Mouse (Mus musculus): ENCODE results near the gene Tmem256. TPM values are rescaled to one million over a fixed set of nuclear protein-coding genes. Genes with fewer than 3 reads are reported as not detected.
A peak's percentile ranks its signal among the peaks of the same experiment; 100 is the strongest.

Gene Tmem256
- total and polyA plus RNA-seq, 3 experiments, result 185 to 327 (median 206) TPM

GRCm38 (mm10) chr11:69800392-69801197 lies 37.7 kb upstream of the Tmem256 start:
- in situ Hi-C loops (cut with MboI; ENCODE audit: low pct_ligation_motif_present, low pct_unique_long_range_greater_than_20kb, low sequenced_read_pairs), result loop anchor here (5.0 kb wide), 1 partner anchor 77 kb away; the partner anchor contains the start of gene Tmem95
- Histone ChIP-seq H3K4me3 (replicated peaks in 1 of 3; ENCODE audit: low read depth in 2 of 3, low read length in 2 of 3, poor library complexity in 1 of 3) (peak overlapping the region; percentile 41 to 64 (median 49)), H3K9me3 (replicated peaks; ENCODE audit: low read length) (peaks cover 19% of the 10 kb centered on the region), H3K27me3 (replicated peaks) (peaks cover 43% of the 10 kb centered on the region), H3K4me1 (ENCODE audit: control insufficient read depth in 1 of 2, insufficient read depth in 2 of 2) (peaks cover 12 to 64% of the 10 kb centered on the region in 2 experiments), H3K4me2 (ENCODE audit: insufficient read depth, low read depth, poor library complexity, severe bottlenecking) (no peak overlapping the region), H3K79me2 (replicated peaks; ENCODE audit: control insufficient read depth, extremely low read depth, insufficient read depth, poor library complexity, severe bottlenecking) (no peaks in the 10 kb centered on the region), H3K27ac (ENCODE audit: insufficient read depth, low read depth) (peak overlapping the region; percentile 8; the same call in 1 of the 2 replicates), H3K9ac (ENCODE audit: insufficient read depth, low read depth) (no peak overlapping the region), H3K36me3 (replicated peaks in 1 of 2; ENCODE audit: control insufficient read depth in 1 of 2, insufficient read depth in 1 of 2, low read length in 1 of 2) (no peaks in the 10 kb centered on the region)
- peak; percentile 45 for DNase-seq (ENCODE audit: extremely low read depth)
- dilution Hi-C loops (cut with MboI; ENCODE audit: extremely low pct_ligation_motif_present, extremely low pct_unique_long_range_greater_than_20kb, low sequenced_read_pairs), result no loop called here
- TF ChIP-seq MEF2A (IDR thresholded peaks at IDR 0.05; ENCODE audit: borderline replicate concordance, low read depth, low read length) (no peak), USF1 (IDR thresholded peaks at IDR 0.05; ENCODE audit: low read depth, low read length) (peak; percentile 44), MAX (IDR thresholded peaks at IDR 0.05; ENCODE audit: low read length) (peak; percentile 20; the same call in 1 of the 2 replicates), TCF12 (IDR thresholded peaks at IDR 0.05; ENCODE audit: low read depth, low read length) (0 out of 2 replicates have a peak, but pooled peaks have one; percentile 3), CHD1 (IDR thresholded peaks at IDR 0.05; ENCODE audit: low read depth, low read length) (no peak), ETS1 (conservative IDR thresholded peaks at IDR 0.05; ENCODE audit: low read depth, low read length) (no peak)

DNA sequence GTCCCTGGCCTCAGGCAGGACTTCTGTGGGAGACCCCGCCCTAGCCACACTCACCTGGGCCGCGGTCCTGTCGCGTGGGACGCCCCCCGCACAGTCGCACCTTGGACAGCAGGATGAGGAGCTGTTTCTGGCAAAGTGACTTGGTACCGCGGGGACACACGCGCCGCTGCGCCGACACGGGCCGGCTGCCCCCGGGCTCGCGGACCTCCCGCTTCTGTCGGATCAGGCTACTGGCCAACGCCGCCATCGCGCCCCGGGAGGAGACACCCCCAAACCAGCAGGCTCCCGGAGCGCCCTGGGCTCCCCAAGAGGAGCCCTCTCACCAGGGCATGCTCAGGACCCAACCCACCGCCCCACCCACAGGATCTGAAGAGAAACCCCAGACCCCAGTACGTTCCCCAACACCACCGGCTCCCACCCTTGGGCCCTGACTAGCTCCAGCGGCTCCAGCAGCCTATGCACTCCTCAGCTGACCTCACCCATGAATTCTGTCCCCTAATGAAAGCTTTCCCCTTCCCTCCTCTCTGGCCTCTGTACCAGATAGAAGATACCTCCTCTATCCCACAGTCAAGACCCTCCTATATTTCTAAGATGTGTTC lies 36.8 kb upstream of the Tmem256 start, which contains the start of gene Fgf11:
Gene Fgf11 (minus strand): TSS at position 479 of the 599 bp plus-strand sequence.
- Histone ChIP-seq H3K36me3 (replicated peaks in 1 of 2; ENCODE audit: control insufficient read depth in 1 of 2, insufficient read depth in 1 of 2, low read length in 1 of 2) (no peaks in the 10 kb centered on the region), H3K79me2 (replicated peaks; ENCODE audit: control insufficient read depth, extremely low read depth, insufficient read depth, poor library complexity, severe bottlenecking) (no peaks in the 10 kb centered on the region), H3K27me3 (replicated peaks) (peaks cover 45% of the 10 kb centered on the region), H3K4me2 (ENCODE audit: insufficient read depth, low read depth, poor library complexity, severe bottlenecking) (peak within 1 kb of the TSS; percentile 72), H3K9me3 (replicated peaks; ENCODE audit: low read length) (peaks cover 22% of the 10 kb centered on the region), H3K27ac (ENCODE audit: insufficient read depth, low read depth) (no peak within 1 kb of the TSS), H3K4me1 (ENCODE audit: control insufficient read depth in 1 of 2, insufficient read depth in 2 of 2) (peaks cover 12 to 57% of the 10 kb centered on the region in 2 experiments), H3K4me3 (replicated peaks in 1 of 3; ENCODE audit: low read depth in 2 of 3, low read length in 2 of 3, poor library complexity in 1 of 3) (peak within 1 kb of the TSS; percentile 49 to 64 (median 57)), H3K9ac (ENCODE audit: insufficient read depth, low read depth) (peak within 1 kb of the TSS; percentile 27; the same call in 1 of the 2 replicates)
- TF ChIP-seq USF2 (conservative IDR thresholded peaks at IDR 0.05; ENCODE audit: low read depth, low read length) (no peak), UBTF (IDR thresholded peaks at IDR 0.05; ENCODE audit: low read depth, low read length) (no peak), MAFK (IDR thresholded peaks at IDR 0.05; ENCODE audit: insufficient replicate concordance, low read length) (no peak), USF1 (IDR thresholded peaks at IDR 0.05; ENCODE audit: low read depth, low read length) (no peak), RCOR1 (conservative IDR thresholded peaks at IDR 0.05; ENCODE audit: low read depth, low read length) (no peak), MYC (IDR thresholded peaks at IDR 0.05; ENCODE audit: low read depth, low read length) (no peak), TBP (conservative IDR thresholded peaks at IDR 0.05; ENCODE audit: low read depth, low read length) (no peak), ZC3H11A (IDR thresholded peaks at IDR 0.05; ENCODE audit: low read depth, low read length) (no peak), CHD1 (IDR thresholded peaks at IDR 0.05; ENCODE audit: low read depth, low read length) (no peak), ZMIZ1 (IDR thresholded peaks at IDR 0.05; ENCODE audit: low read depth, low read length) (no peak), BHLHE40 (IDR thresholded peaks at IDR 0.05; ENCODE audit: low read depth, low read length) (no peak), CTCF (conservative IDR thresholded peaks at IDR 0.05 in 1 of 2, IDR thresholded peaks at IDR 0.05 in 1 of 2; ENCODE audit: low read depth in 2 of 2, low read length in 2 of 2) (no peak), MEF2A (IDR thresholded peaks at IDR 0.05; ENCODE audit: borderline replicate concordance, low read depth, low read length) (no peak), EP300 (IDR thresholded peaks at IDR 0.05; ENCODE audit: low read length) (no peak), GABPA (IDR thresholded peaks at IDR 0.05; ENCODE audit: insufficient replicate concordance, low read depth, low read length) (no peak), ZKSCAN1 (IDR thresholded peaks at IDR 0.05; ENCODE audit: borderline replicate concordance, low read depth, low read length) (no peak), E2F4 (IDR thresholded peaks at IDR 0.05; ENCODE audit: insufficient replicate concordance, low read depth, low read length) (no peak), SMC3 (IDR thresholded peaks at IDR 0.05; ENCODE audit: low read depth, low read length) (no peak), ELF1 (IDR thresholded peaks at IDR 0.05; ENCODE audit: low read depth, low read length) (no peak), KAT2A (IDR thresholded peaks at IDR 0.05; ENCODE audit: insufficient replicate concordance, low read length) (no peak)
- no peak for DNase-seq (ENCODE audit: extremely low read depth)
- dilution Hi-C loops (cut with MboI; ENCODE audit: extremely low pct_ligation_motif_present, extremely low pct_unique_long_range_greater_than_20kb, low sequenced_read_pairs) (no loop called here), in situ Hi-C loops (cut with MboI; ENCODE audit: low pct_ligation_motif_present, low pct_unique_long_range_greater_than_20kb, low sequenced_read_pairs) (loop anchor here (5.0 kb wide), 1 partner anchor 76 kb away; the partner anchor contains the start of gene Tmem95)

All from CH12.LX (cell line).